Mouse (Mus musculus): ENCODE measurements around the gene Gm13030. TPM values are rescaled to one million over a fixed set of nuclear protein-coding genes. Genes with fewer than 3 reads are reported as not detected.
"Not testable (repeated sequence)": the region's sequence is repeated elsewhere in the genome, so short reads cannot be mapped to it uniquely, and the experiment has no call there.

Gm13030 gene
- polyA plus RNA-seq, 1 experiment from 2014 or later: not detected

DNA sequence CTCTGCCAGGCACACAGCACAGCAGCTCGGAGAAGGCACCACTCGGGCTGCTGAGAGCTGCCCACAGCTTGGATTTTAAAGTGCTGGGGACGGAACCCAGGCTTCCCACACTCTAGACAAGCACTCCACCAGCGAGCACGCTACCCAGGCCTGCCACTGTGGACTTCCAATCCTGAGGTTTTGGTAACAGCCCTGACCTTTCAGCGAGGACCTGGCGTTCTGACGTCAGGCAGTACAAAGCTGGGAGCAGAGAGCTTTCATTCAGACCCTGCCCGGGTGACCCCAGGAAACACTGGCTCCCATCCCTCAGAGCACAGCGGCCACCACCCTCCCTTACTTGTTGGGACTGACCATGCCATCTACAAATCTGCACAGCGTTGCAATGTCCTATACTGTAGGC, 20.0 kb upstream of the Gm13030 start:
- H3K4me2 ChIP-seq (ENCODE audit: low read length); H3K27ac ChIP-seq (ENCODE audit: low read length); ATAC-seq; H3K27me3 ChIP-seq (ENCODE audit: control insufficient read depth, insufficient read depth, low read depth, low read length); H3K9me3 ChIP-seq (replicated peaks; ENCODE audit: control insufficient read depth, low read length, poor library complexity, severe bottlenecking); H3K9ac ChIP-seq (ENCODE audit: low read depth, low read length); H3K4me3 ChIP-seq (ENCODE audit: low read depth, low read length); H3K4me1 ChIP-seq (ENCODE audit: control insufficient read depth, insufficient read depth, low read length): not testable (repeated sequence)
- 93% methylated on average over 11 of the region's 11 CpGs for WGBS
- peaks cover 46% of the 10 kb centered on the region for H3K36me3 ChIP-seq (ENCODE audit: control insufficient read depth, insufficient read depth, low read length)

DNA sequence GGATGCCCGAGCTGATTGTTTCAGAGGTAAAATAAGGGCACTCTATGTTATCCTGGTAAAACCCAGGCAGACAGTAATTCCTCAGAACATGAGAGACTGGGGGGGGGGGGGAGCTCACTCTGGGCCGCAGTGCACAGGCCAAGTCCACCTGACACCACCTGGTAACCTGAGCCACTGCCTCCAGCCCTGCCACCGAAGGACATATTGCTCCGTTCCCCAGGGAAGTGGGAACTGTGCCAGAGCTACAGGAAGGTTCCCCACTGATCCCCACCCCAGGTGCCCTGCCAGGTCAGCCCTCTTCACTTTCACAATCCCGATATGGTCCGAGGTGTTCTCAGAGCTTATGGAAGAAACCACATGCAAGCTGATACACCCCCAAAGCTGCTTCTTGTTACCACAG, 18.9 kb upstream of the Gm13030 start:
- 89% methylated on average over 6 of the region's 6 CpGs for WGBS
- H3K36me3 ChIP-seq (ENCODE audit: control insufficient read depth, insufficient read depth, low read length): peaks cover 42% of the 10 kb centered on the region
- ATAC-seq: no peak

DNA sequence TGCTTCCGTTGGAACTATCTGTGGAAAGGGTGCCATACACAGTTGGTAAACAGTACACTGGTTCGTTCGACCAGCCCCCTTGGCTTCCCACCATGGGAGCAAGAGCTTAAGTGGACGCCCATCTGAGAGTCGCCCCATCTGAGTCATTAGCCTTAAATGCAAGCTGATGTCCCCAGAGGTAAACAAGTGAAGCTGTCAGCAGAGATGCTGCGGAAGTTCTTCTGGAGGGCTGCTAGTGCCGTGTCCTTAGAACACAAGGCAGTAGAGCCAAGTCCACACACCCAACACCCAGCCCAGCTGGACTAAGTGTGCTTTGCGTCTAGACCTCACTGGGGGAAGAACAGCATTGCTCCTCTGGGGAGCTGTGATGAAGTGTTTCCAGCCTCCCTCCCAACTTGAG, 15.9 kb upstream of the Gm13030 start:
- Histone ChIP-seq H3K4me3 (ENCODE audit: low read depth, low read length) (no peak overlapping the region), H3K4me2 (ENCODE audit: low read length) (no peak overlapping the region), H3K27me3 (ENCODE audit: control insufficient read depth, insufficient read depth, low read depth, low read length) (no peaks in the 10 kb centered on the region), H3K9ac (ENCODE audit: low read depth, low read length) (no peak overlapping the region), H3K27ac (ENCODE audit: low read length) (no peak overlapping the region), H3K4me1 (ENCODE audit: control insufficient read depth, insufficient read depth, low read length) (no peaks in the 10 kb centered on the region), H3K36me3 (ENCODE audit: control insufficient read depth, insufficient read depth, low read length) (peaks cover 17% of the 10 kb centered on the region; the same call in 1 of the 2 replicates), H3K9me3 (replicated peaks; ENCODE audit: control insufficient read depth, low read length, poor library complexity, severe bottlenecking) (no peaks in the 10 kb centered on the region)
- ATAC-seq: no peak
- whole genome bisulfite sequencing: 64% methylated on average over 8 of the region's 8 CpGs

More for the DNA sequence above, 18.9 kb upstream of the Gm13030 start:
- no peak overlapping the region for H3K4me2 ChIP-seq (ENCODE audit: low read length)
- no peaks in the 10 kb centered on the region for H3K9me3 ChIP-seq (replicated peaks; ENCODE audit: control insufficient read depth, low read length, poor library complexity, severe bottlenecking)
- H3K27ac ChIP-seq (ENCODE audit: low read length): no peak overlapping the region
- no peak overlapping the region for H3K4me3 ChIP-seq (ENCODE audit: low read depth, low read length)
- H3K27me3 ChIP-seq (ENCODE audit: control insufficient read depth, insufficient read depth, low read depth, low read length): no peaks in the 10 kb centered on the region
- no peaks in the 10 kb centered on the region for H3K4me1 ChIP-seq (ENCODE audit: control insufficient read depth, insufficient read depth, low read length)
- H3K9ac ChIP-seq (ENCODE audit: low read depth, low read length): no peak overlapping the region

DNA sequence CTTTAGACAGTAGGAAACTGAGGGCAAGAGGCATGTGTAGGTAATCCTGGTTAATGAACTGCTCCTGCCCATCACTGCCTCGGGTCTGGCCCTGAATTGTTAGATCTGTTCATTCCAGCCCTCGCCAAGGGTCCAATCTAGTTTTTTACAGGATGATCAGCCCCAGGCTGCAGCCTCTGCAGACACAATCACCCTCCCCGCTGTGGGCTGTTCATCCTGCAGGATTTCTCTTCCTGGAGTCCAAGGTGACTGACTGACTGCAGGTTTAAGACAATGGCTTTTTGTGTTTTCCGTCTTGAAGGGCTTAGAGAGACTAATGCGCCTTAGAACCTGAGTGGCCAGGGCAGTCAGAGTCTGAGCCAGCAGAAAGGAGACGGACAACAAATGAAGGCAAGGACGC, 15.4 kb upstream of the Gm13030 start:
- peaks cover 17% of the 10 kb centered on the region; the same call in 1 of the 2 replicates for H3K36me3 ChIP-seq (ENCODE audit: control insufficient read depth, insufficient read depth, low read length)
- no peak overlapping the region for H3K4me2 ChIP-seq (ENCODE audit: low read length)
- WGBS: 30% methylated on average over 7 of the region's 7 CpGs
- H3K27ac ChIP-seq (ENCODE audit: low read length): no peak overlapping the region
- no peaks in the 10 kb centered on the region for H3K9me3 ChIP-seq (replicated peaks; ENCODE audit: control insufficient read depth, low read length, poor library complexity, severe bottlenecking)
- no peaks in the 10 kb centered on the region for H3K27me3 ChIP-seq (ENCODE audit: control insufficient read depth, insufficient read depth, low read depth, low read length)
- no peaks in the 10 kb centered on the region for H3K4me1 ChIP-seq (ENCODE audit: control insufficient read depth, insufficient read depth, low read length)
- ATAC-seq: no peak
- H3K9ac ChIP-seq (ENCODE audit: low read depth, low read length): no peak overlapping the region
- no peak overlapping the region for H3K4me3 ChIP-seq (ENCODE audit: low read depth, low read length)

DNA sequence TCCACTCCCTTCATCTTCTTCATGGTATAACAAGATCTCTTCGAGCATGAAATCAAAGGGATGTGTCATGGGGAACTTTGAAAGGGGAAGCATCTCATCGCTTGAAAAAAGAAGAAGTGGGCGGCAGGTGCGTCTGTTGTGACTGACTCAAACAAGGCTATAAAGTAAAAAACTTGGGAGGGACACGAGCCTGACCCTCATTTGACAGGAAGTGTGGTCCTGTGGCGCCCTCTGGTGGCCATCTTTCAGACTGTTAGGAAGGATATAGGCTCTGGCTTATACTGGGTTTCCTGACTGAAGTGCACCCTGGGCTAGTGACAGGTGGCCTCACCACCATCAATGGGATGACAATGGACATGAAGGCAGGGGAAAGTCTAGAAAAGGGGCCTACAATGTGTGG, 10.5 kb upstream of the Gm13030 start:
- no peaks in the 10 kb centered on the region; the same call in 1 of the 2 replicates for H3K27me3 ChIP-seq (ENCODE audit: control insufficient read depth, insufficient read depth, low read depth, low read length)
- H3K9ac ChIP-seq (ENCODE audit: low read depth, low read length): no peak overlapping the region
- no peak overlapping the region for H3K4me2 ChIP-seq (ENCODE audit: low read length)
- H3K27ac ChIP-seq (ENCODE audit: low read length): no peak overlapping the region
- no peaks in the 10 kb centered on the region for H3K9me3 ChIP-seq (replicated peaks; ENCODE audit: control insufficient read depth, low read length, poor library complexity, severe bottlenecking)
- no peak overlapping the region for H3K4me3 ChIP-seq (ENCODE audit: low read depth, low read length)
- no peaks in the 10 kb centered on the region for H3K36me3 ChIP-seq (ENCODE audit: control insufficient read depth, insufficient read depth, low read length)
- H3K4me1 ChIP-seq (ENCODE audit: control insufficient read depth, insufficient read depth, low read length): peaks cover 4% of the 10 kb centered on the region; the same call in 1 of the 2 replicates
- WGBS: 6% methylated on average over 6 of the region's 6 CpGs
- 0 out of 2 replicates have a peak, but pooled peaks have one; percentile 44 for ATAC-seq

DNA sequence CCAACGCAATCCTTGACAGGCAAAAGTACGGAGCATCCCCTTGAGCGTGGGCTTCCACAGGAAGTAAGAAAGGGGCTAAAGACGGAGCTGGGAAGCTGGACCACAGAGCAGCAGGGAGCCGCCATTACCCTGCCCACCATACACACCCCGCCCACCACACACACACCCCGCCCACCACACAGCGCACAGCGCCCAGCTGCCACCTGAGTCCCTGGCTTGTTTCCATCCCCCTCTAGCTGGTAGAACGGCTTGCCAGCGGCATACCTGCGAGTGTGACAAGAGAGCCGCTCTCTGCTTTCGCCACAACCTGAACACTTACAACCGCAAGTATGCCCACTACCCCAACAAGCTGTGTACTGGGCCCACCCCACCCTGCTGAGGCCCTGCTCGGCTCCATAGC, 8.4 kb upstream of the Gm13030 start:
- H3K9me3 ChIP-seq (replicated peaks; ENCODE audit: control insufficient read depth, low read length, poor library complexity, severe bottlenecking): no peaks in the 10 kb centered on the region
- H3K9ac ChIP-seq (ENCODE audit: low read depth, low read length): peak overlapping the region; percentile 27; the same call in 1 of the 2 replicates
- WGBS: 13% methylated on average over 16 of the region's 16 CpGs
- no peak for ATAC-seq
- no peaks in the 10 kb centered on the region; the same call in 1 of the 2 replicates for H3K27me3 ChIP-seq (ENCODE audit: control insufficient read depth, insufficient read depth, low read depth, low read length)
- H3K4me2 ChIP-seq (ENCODE audit: low read length): peak overlapping the region; percentile 30
- no peak overlapping the region for H3K4me3 ChIP-seq (ENCODE audit: low read depth, low read length)
- H3K36me3 ChIP-seq (ENCODE audit: control insufficient read depth, insufficient read depth, low read length): no peaks in the 10 kb centered on the region
- no peak overlapping the region for H3K27ac ChIP-seq (ENCODE audit: low read length)
- peaks cover 4% of the 10 kb centered on the region; the same call in 1 of the 2 replicates for H3K4me1 ChIP-seq (ENCODE audit: control insufficient read depth, insufficient read depth, low read length)

DNA sequence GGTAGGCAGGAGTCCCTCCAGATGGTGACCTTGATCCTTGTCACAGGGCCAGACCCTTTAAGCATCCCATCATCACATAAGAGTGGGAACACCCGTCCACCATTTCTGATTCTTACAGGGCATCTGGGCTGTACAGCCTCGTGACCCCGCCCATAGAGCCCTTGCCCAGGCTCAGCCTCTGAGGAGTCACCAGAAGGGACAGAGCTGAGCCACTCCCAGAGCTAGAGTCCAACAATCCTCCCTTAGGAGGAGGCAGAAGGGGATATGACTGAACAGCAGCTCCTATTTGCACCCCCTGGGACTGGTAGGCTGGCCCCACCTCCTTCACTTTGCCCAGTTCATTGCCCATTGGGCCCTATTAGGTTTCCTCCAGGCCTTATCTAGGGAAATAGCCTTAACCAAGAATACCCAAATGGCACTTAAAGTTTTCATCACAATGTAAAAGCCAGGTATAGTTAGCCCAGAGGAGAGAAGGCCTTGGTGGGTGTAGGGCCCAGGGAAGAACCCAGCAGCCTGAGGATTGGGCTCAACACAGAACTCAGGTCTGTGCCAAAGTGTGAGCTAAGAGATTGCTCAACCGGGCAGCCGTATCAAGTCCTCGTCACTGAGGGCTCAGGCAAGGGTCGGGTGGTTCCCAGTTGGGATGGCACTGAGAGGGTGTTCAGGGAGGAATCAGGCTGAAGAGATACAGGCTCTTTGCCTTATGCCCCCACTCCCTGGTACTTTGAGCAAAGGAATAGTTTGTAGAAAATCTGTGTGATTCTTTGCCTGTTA, 7.2 kb upstream of the Gm13030 start:
- no peaks in the 10 kb centered on the region for H3K36me3 ChIP-seq (ENCODE audit: control insufficient read depth, insufficient read depth, low read length)
- WGBS: 86% methylated on average over 7 of the region's 7 CpGs
- H3K4me3 ChIP-seq (ENCODE audit: low read depth, low read length): no peak overlapping the region
- peaks cover 4% of the 10 kb centered on the region; the same call in 1 of the 2 replicates for H3K4me1 ChIP-seq (ENCODE audit: control insufficient read depth, insufficient read depth, low read length)
- no peak overlapping the region for H3K4me2 ChIP-seq (ENCODE audit: low read length)
- ATAC-seq: no peak
- no peak overlapping the region for H3K27ac ChIP-seq (ENCODE audit: low read length)
- H3K9ac ChIP-seq (ENCODE audit: low read depth, low read length): no peak overlapping the region
- no peaks in the 10 kb centered on the region for H3K9me3 ChIP-seq (replicated peaks; ENCODE audit: control insufficient read depth, low read length, poor library complexity, severe bottlenecking)
- no peaks in the 10 kb centered on the region; the same call in 1 of the 2 replicates for H3K27me3 ChIP-seq (ENCODE audit: control insufficient read depth, insufficient read depth, low read depth, low read length)

DNA sequence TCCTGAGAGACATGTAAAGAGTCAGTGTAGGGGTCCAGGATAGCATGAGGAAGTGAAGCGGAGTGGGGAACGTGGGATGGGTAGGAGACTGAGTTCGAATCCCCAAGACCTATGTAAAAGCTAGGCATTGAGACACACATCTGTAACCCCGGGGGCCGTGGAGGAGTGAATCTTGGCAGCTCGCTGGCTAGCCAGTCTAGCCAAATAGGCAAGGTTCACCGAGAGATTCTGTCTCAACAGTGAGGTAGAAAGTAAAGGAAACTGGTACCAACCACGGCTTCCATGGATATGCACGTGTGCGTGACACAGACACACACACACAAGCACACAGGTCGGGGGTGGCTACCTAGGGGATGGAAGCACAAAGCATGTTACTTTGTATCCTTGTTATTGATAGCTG, 6.0 kb upstream of the Gm13030 start:
- no peak overlapping the region for H3K27ac ChIP-seq (ENCODE audit: low read length)
- whole genome bisulfite sequencing: 88% methylated on average over 11 of the region's 11 CpGs
- no peak overlapping the region for H3K4me2 ChIP-seq (ENCODE audit: low read length)
- ATAC-seq: no peak
- H3K4me3 ChIP-seq (ENCODE audit: low read depth, low read length): no peak overlapping the region
- H3K9me3 ChIP-seq (replicated peaks; ENCODE audit: control insufficient read depth, low read length, poor library complexity, severe bottlenecking): no peaks in the 10 kb centered on the region
- no peak overlapping the region for H3K9ac ChIP-seq (ENCODE audit: low read depth, low read length)
- H3K36me3 ChIP-seq (ENCODE audit: control insufficient read depth, insufficient read depth, low read length): no peaks in the 10 kb centered on the region
- H3K27me3 ChIP-seq (ENCODE audit: control insufficient read depth, insufficient read depth, low read depth, low read length): no peaks in the 10 kb centered on the region; the same call in 1 of the 2 replicates
- H3K4me1 ChIP-seq (ENCODE audit: control insufficient read depth, insufficient read depth, low read length): peaks cover 4% of the 10 kb centered on the region; the same call in 1 of the 2 replicates

DNA sequence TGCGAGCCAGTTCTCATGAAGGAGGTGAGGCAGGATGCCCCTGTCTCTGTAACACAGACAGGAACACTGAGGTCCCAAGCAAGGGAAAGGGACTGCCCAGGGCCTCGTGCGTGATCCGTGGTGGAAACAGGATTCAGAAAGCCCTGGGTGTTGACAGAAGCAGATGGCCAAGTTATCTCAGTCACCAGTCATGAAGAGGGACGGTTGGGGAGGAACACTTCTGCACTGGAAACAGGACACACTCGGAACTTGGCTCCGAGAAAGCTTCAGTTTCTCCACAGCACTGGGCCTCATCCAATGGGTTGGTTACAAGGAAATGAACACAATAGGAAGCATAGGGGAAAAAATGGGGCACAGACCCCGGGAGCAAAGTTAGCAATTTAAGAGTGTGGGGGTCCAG, 5.0 kb upstream of the Gm13030 start:
- no peak overlapping the region for H3K9ac ChIP-seq (ENCODE audit: low read depth, low read length)
- H3K4me2 ChIP-seq (ENCODE audit: low read length): no peak overlapping the region
- H3K9me3 ChIP-seq (replicated peaks; ENCODE audit: control insufficient read depth, low read length, poor library complexity, severe bottlenecking): no peaks in the 10 kb centered on the region
- H3K27ac ChIP-seq (ENCODE audit: low read length): no peak overlapping the region
- H3K4me3 ChIP-seq (ENCODE audit: low read depth, low read length): no peak overlapping the region
- ATAC-seq: no peak
- 73% methylated on average over 8 of the region's 8 CpGs for WGBS
- H3K36me3 ChIP-seq (ENCODE audit: control insufficient read depth, insufficient read depth, low read length): no peaks in the 10 kb centered on the region
- peaks cover 4% of the 10 kb centered on the region; the same call in 1 of the 2 replicates for H3K4me1 ChIP-seq (ENCODE audit: control insufficient read depth, insufficient read depth, low read length)
- H3K27me3 ChIP-seq (ENCODE audit: control insufficient read depth, insufficient read depth, low read depth, low read length): no peaks in the 10 kb centered on the region; the same call in 1 of the 2 replicates

Measured in midbrain, embryonic 16.5 days (tissue).